Mouse (Mus musculus) intestine, embryonic 14.5 days (tissue): ENCODE results near the gene Znrf2. TPM values are rescaled to one million over a fixed set of nuclear protein-coding genes. Genes with fewer than 3 reads are reported as not detected.

Experiments
- ATAC-seq: fragments of 200-750 bp; cut with Nextera tagmentation; replicated peaks from 2 replicates; pipeline ENCODE4 v1.8.0; 2017; ENCODE audit warnings: low read depth, moderate number of reproducible peaks, moderate TSS enrichment, moderate library complexity; ENCODE audit not compliant: low FRiP score, low TSS enrichment
- DNase-seq: peaks from one replicate; pipeline ENCODE4 v3.0.0-alpha.2; 2018; ENCODE audit warnings: low spot score
- H3K27ac ChIP-seq: fragments of 300-500 bp; sonication (generic); 2 replicates; pipeline ENCODE4 v1.5.1; 2014; ENCODE audit warnings: low read depth, mild to moderate bottlenecking, control low read depth
- H3K27me3 ChIP-seq: fragments of 300-500 bp; sonication (generic); replicated peaks from 2 replicates; pipeline ENCODE4 v1.6.1; 2014; ENCODE audit warnings: low read length, control low read depth; ENCODE audit not compliant: control insufficient read depth, insufficient read depth
- H3K36me3 ChIP-seq: fragments of 300-500 bp; sonication (generic); 2 replicates; pipeline ENCODE4 v1.6.1; 2014; ENCODE audit warnings: low read length, control low read depth; ENCODE audit not compliant: control insufficient read depth, insufficient read depth
- H3K4me1 ChIP-seq: fragments of 300-500 bp; sonication (generic); replicated peaks from 2 replicates; pipeline ENCODE4 v1.6.1; 2014; ENCODE audit warnings: low read length, control low read depth, mixed read lengths; ENCODE audit not compliant: control insufficient read depth, insufficient read depth
- H3K4me2 ChIP-seq: fragments of 300-500 bp; sonication (generic); 2 replicates; pipeline ENCODE4 v1.6.1; 2014; ENCODE audit warnings: low read length
- H3K4me3 ChIP-seq: fragments of 300-500 bp; sonication (generic); 2 replicates; pipeline ENCODE4 v1.5.1; 2014; ENCODE audit warnings: low read depth, low read length, control low read depth, mixed read lengths
- H3K9ac ChIP-seq: fragments of 300-500 bp; sonication (generic); 2 replicates; pipeline ENCODE4 v1.6.1; 2014; ENCODE audit warnings: mild to moderate bottlenecking, low read length
- H3K9me3 ChIP-seq: fragments of 300-500 bp; sonication (generic); 2 replicates; pipeline ENCODE4 v1.6.1; 2016; ENCODE audit warnings: low read length, control low read depth; ENCODE audit not compliant: control insufficient read depth
- WGBS: fragments of 180-500 bp; shearing (Covaris S2); extraction: QIAGEN DNeasy Blood & Tissue Kit; methylation state at CpG from one replicate; pipeline ENCODE4 v1.1.7; 2014; 5-methylcytosine and 5-hydroxymethylcytosine counted together
- polyA plus RNA-seq: library from polyadenylated mRNA; unstranded; fragments of >200 nt; fragmentation: Nextera tagmentation; extraction: Ambion mirVana; gene quantifications from 2 replicates; pipeline ENCODE4 v1.2.1, GENCODE M21; 2014

The Znrf2 gene
- polyA plus RNA-seq, 1 experiment from 2014 or later, result 6.3 TPM

DNA sequence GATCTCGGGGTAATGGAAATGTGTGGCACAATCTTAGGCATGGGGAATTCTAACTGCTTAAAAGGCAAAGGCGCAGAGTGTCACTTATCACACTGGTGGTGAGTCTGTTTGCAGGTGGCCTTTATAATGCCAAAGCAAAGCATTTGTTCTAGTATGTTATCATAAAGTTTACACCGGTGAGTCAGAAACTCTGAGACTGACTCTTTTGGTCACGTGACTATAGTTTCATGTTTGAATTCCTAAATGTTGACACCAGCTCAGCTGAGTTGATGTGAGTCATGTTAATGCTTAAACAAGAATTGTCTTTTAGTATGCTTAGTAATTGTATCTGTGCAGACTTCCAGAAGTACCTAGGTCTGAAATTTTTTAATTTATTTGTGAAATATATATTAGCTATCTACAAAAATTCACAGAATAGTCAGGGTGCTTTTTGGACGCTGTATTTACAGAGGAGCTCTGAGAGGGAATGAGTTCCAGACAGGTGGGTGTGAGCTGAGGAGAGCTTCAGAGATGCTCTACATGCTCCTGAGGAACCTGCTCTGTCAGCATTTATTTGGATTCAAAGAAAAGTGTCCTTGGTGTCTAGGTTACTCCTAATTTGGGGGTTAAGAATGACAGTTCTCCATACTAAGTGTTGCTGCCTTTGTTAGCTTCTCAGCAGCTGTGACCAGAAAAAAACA lies 50.2 kb downstream of the Znrf2 start:
- no peak overlapping the region for H3K4me3 ChIP-seq
- 0 out of 2 replicates have a peak, but pooled peaks cover 5% of the 10 kb centered on the region for H3K36me3 ChIP-seq
- H3K9ac ChIP-seq, result no peak overlapping the region
- whole genome bisulfite sequencing, result 64% methylated on average over 5 of the region's 5 CpGs
- 0 out of 2 replicates have a peak, but pooled peaks have one; percentile 32 for ATAC-seq
- DNase-seq, result no peak
- H3K4me2 ChIP-seq, result no peak overlapping the region
- H3K27ac ChIP-seq, result no peak overlapping the region
- 0 out of 2 replicates have a peak, but pooled peaks cover 4% of the 10 kb centered on the region for H3K4me1 ChIP-seq
- H3K27me3 ChIP-seq, result no peaks in the 10 kb centered on the region
- no peaks in the 10 kb centered on the region for H3K9me3 ChIP-seq

DNA sequence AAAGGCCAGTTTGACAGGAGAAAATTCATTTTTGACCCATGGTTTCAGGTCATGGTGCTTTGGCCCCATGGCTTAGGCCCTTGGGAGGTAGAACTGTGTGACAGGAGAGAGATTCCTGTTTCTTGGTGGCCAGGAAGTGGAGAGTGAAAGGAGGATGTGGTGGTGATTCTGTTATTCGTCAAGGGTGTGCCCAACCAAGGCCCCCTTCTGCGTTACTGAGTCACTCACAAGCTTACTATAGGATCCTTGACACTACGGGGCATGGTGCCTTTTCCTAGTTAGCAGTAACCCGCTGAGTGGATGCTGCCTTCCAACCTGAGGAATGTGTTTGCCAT lies 50.7 kb downstream of the Znrf2 start:
- no peak overlapping the region for H3K4me2 ChIP-seq
- 0 out of 2 replicates have a peak, but pooled peaks cover 5% of the 10 kb centered on the region for H3K36me3 ChIP-seq
- H3K9me3 ChIP-seq, result no peaks in the 10 kb centered on the region
- no peak overlapping the region for H3K9ac ChIP-seq
- no peak for ATAC-seq
- WGBS, result 37% methylated on average over 4 of the region's 4 CpGs
- H3K27me3 ChIP-seq, result no peaks in the 10 kb centered on the region
- 0 out of 2 replicates have a peak, but pooled peaks cover 4% of the 10 kb centered on the region for H3K4me1 ChIP-seq
- no peak for DNase-seq
- H3K4me3 ChIP-seq, result no peak overlapping the region
- H3K27ac ChIP-seq, result no peak overlapping the region

DNA sequence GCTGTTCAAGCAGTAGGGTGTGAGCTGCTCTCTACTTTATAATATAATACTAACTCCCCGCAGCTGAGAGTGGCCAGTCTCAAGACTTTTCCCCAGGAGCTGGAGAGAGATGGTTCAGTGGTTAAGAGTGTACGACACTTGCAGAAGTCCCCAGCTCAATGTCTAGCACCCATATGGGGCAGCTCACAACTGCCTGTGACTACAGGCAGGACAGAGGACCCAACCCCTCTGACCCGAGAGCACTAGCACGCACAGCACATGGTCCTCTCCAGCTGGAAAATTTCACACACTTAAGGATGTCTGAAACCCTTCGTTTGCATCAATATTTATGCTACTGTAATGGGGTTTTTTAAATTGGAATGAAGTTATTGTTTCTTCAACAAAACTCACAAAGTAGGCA lies 56.3 kb downstream of the Znrf2 start:
- Histone ChIP-seq H3K9me3 (no peaks in the 10 kb centered on the region), H3K27me3 (no peaks in the 10 kb centered on the region), H3K4me2 (no peak overlapping the region), H3K9ac (no peak overlapping the region), H3K4me3 (no peak overlapping the region), H3K27ac (no peak overlapping the region), H3K4me1 (0 out of 2 replicates have a peak, but pooled peaks cover 2% of the 10 kb centered on the region), H3K36me3 (no peaks in the 10 kb centered on the region)
- DNase-seq (no peak), ATAC-seq (no peak)
- 55% methylated on average over 5 of the region's 5 CpGs for WGBS

DNA sequence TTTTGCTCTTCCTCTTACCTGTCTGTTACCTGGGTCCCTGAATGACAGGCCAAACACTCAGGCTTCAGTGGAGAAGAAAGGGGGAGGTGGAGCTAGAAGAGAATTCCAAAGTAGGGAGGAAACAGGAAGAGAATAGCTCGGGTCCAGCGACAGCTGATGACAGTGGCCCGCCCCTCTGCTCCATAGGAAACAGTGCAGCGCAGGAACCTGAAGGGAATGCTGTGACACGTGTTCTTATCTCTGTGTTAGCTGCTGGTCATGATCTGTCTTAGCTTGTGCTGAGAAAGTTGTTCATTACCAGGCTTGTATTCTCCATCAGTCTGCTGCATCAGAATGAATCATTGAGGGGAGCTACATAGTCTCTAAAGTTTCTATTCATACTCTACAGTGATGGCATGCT lies 60.1 kb downstream of the Znrf2 start:
- ATAC-seq (0 out of 2 replicates have a peak, but pooled peaks have one; percentile 50), DNase-seq (no peak)
- 36% methylated on average over 5 of the region's 5 CpGs for WGBS
- H3K9me3 ChIP-seq, result no peaks in the 10 kb centered on the region
- H3K27me3 ChIP-seq, result no peaks in the 10 kb centered on the region
- no peak overlapping the region for H3K9ac ChIP-seq
- no peak overlapping the region for H3K4me2 ChIP-seq
- H3K4me1 ChIP-seq, result 0 out of 2 replicates have a peak, but pooled peaks cover 2% of the 10 kb centered on the region
- no peak overlapping the region for H3K4me3 ChIP-seq
- no peak overlapping the region for H3K27ac ChIP-seq
- H3K36me3 ChIP-seq, result 0 out of 2 replicates have a peak, but pooled peaks cover 4% of the 10 kb centered on the region

DNA sequence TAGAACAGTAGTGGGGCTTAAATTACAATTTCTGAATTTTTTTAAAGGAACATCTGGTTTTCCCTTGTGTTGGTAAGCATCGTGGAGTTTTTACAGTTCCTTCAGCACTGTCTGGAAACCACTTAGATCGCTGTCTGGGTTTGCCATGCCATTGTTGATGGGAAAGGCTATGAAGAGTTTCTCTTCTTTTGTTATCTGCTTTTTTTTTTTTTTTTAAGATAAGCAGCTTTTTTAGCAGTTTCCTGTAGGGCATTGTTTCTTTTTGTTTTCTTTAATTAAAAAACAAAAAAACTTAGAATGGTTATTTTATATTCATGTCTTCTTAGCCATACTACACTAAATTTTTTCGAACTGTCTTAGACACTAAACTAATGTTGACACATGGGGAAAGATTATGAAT lies 60.9 kb downstream of the Znrf2 start:
- DNase-seq, result no peak
- no peak for ATAC-seq
- no peak overlapping the region for H3K4me3 ChIP-seq
- H3K27me3 ChIP-seq, result no peaks in the 10 kb centered on the region
- 0 out of 2 replicates have a peak, but pooled peaks cover 4% of the 10 kb centered on the region for H3K36me3 ChIP-seq
- H3K4me2 ChIP-seq, result no peak overlapping the region
- no peaks in the 10 kb centered on the region for H3K9me3 ChIP-seq
- WGBS, result 80% methylated on average over 3 of the region's 3 CpGs
- no peak overlapping the region for H3K9ac ChIP-seq
- no peak overlapping the region for H3K27ac ChIP-seq
- H3K4me1 ChIP-seq, result 0 out of 2 replicates have a peak, but pooled peaks cover 2% of the 10 kb centered on the region

DNA sequence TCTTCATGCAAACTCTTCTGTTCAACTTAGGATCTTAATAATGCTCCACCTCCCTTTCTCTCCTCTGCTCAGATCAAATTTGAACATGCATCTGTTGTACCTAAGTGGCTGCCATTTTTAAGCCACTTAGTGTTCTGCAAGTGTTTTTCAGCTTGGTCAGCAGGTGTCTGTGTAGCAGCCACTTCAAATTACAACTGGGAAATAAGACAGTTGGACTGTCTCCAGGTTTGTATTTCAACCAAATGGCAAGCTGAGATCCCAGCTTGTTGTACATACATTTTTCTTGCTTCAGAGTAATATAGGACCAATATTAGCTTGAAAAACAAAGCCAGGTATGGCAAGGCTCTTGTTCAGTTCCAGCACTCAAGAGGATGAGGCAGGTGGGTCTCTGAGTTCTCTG lies 61.8 kb downstream of the Znrf2 start:
- no peaks in the 10 kb centered on the region for H3K9me3 ChIP-seq
- no peak overlapping the region for H3K4me2 ChIP-seq
- 0 out of 2 replicates have a peak, but pooled peaks cover 4% of the 10 kb centered on the region for H3K36me3 ChIP-seq
- no peak overlapping the region for H3K9ac ChIP-seq
- H3K4me1 ChIP-seq, result 0 out of 2 replicates have a peak, but pooled peaks cover under 1% of the 10 kb centered on the region
- H3K27ac ChIP-seq, result no peak overlapping the region
- ATAC-seq (no peak), DNase-seq (no peak)
- no peak overlapping the region for H3K4me3 ChIP-seq
- no peaks in the 10 kb centered on the region for H3K27me3 ChIP-seq

DNA sequence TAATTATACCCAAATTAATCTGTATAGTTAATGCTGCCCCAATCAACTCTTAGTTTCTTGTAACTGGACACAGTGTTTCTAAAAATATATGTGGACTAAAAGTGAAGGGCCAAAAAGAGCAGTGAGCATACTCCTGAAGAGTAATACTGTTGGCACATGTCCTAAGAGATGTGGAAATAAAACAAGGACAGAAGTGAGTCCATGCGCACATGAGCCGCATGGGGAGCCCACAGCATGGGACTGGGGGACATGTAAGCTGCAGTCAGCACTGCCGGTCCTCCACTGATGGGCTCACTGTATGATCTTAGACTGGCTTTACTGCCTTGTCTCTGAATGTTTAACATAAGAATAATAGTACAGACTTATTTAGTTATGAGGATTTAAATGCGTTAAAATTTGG lies 63.4 kb downstream of the Znrf2 start:
- H3K9ac ChIP-seq, result no peak overlapping the region
- no peaks in the 10 kb centered on the region for H3K4me1 ChIP-seq
- ATAC-seq (no peak), DNase-seq (no peak)
- no peak overlapping the region for H3K4me2 ChIP-seq
- no peaks in the 10 kb centered on the region for H3K9me3 ChIP-seq
- no peak overlapping the region for H3K4me3 ChIP-seq
- H3K27me3 ChIP-seq, result no peaks in the 10 kb centered on the region
- WGBS, result 92% methylated on average over 4 of the region's 4 CpGs
- 0 out of 2 replicates have a peak, but pooled peaks cover 4% of the 10 kb centered on the region for H3K36me3 ChIP-seq
- H3K27ac ChIP-seq, result no peak overlapping the region

DNA sequence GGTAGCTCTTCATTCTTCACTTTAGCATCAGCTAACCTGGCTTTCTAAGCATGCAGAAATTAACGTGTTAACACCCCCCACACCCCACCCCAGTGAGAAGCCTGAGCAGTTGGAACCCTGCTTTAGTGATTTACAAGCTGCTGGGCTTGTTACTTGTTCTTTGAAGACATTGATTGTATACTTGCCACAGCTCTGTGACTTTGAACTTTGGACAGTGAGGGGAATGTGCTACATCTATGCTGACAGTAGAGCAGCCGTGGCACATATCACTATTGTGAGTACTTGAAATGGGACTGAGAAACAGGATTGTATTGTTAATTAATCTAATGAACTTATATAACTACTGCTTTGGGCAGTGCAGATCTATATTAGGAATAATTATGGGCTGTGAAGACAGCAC lies 66.7 kb downstream of the Znrf2 start:
- Histone ChIP-seq H3K4me3 (no peak overlapping the region), H3K9me3 (no peaks in the 10 kb centered on the region), H3K4me2 (no peak overlapping the region), H3K27ac (no peak overlapping the region), H3K27me3 (no peaks in the 10 kb centered on the region), H3K4me1 (0 out of 2 replicates have a peak, but pooled peaks cover 3% of the 10 kb centered on the region), H3K36me3 (0 out of 2 replicates have a peak, but pooled peaks cover 4% of the 10 kb centered on the region), H3K9ac (no peak overlapping the region)
- WGBS, result 52% methylated on average over 2 of the region's 2 CpGs
- ATAC-seq (no peak), DNase-seq (no peak)

DNA sequence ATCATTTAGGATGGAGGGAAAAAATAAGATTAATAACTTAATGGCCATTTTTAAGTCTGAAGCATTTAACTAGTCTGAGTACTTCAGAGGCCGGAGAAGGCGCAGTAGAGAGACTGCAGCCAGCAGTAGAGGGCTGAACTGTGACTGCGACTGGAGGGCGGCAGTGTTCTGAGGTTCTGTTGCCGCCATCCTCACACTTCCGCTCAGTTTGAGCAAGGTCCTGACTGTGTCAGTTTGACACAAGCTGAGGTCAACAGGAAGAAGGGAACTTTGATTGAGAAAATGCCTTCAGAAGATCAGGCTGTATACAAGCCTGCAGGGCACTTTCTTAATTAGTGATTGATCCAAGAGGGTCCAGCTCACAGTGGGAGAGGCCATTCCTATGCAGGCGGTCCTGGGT lies 69.5 kb downstream of the Znrf2 start:
- Histone ChIP-seq H3K4me2 (no peak overlapping the region), H3K4me1 (peaks cover 11% of the 10 kb centered on the region; the same call in 1 of the 2 replicates), H3K27me3 (no peaks in the 10 kb centered on the region), H3K36me3 (no peaks in the 10 kb centered on the region), H3K4me3 (no peak overlapping the region), H3K9ac (no peak overlapping the region), H3K9me3 (no peaks in the 10 kb centered on the region), H3K27ac (no peak overlapping the region)
- no peak for DNase-seq
- WGBS, result 69% methylated on average over 7 of the region's 7 CpGs
- no peak for ATAC-seq
